Mouse (Mus musculus): ENCODE measurements around the gene Hoxa5.

GRCm38 (mm10) chr6:52180213-52180710 is 24.1 kb downstream of the Hoxa5 start:
- TF ChIP-seq GATA1 (IDR thresholded peaks at IDR 0.05; ENCODE audit: borderline replicate concordance, low read length) (no peak), FLI1 (IDR thresholded peaks at IDR 0.05; ENCODE audit: low read length) (no peak)

Measured in megakaryocyte, embryonic 14.5 days (primary cell).